Mouse (Mus musculus) kidney, adult 8-10 months (tissue): ENCODE measurements around the gene Aldh1l1.
"Not testable (repeated sequence)": the region's sequence is repeated elsewhere in the genome, so short reads cannot be mapped to it uniquely, and the experiment has no call there.

Source experiments
- DNase-seq, 2 experiments: peaks; one replicate each; pipeline ENCODE4 v3.0.0; 2022

The Aldh1l1 gene

DNA sequence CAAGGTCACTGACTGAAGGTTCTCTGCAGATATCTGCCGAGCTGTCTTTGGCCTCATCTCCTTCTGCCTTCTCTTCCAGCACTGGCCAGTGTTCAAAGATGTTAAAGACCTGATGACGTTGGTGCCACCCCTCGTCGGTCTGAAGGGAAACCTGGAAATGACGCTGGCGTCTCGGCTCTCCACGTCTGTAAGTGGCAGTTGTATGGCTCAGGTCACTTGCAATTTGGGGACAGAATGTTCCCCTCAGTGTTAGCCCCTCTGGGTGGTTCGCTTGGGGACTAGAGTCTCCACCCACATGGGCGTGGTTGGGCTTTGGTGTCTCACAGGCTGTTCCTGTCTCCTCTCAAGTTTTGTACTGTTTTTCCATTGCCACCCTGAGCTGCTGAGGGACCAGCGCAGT is 138.5 kb downstream of the Aldh1l1 start:
- no peak for DNase-seq

GRCm38 (mm10) chr6:90625207-90625994 is 139.2 kb downstream of the Aldh1l1 start:
- no peak for DNase-seq

GRCm38 (mm10) chr6:90627556-90627955 is 141.3 kb downstream of the Aldh1l1 start:
- DNase-seq, result no peak

DNA sequence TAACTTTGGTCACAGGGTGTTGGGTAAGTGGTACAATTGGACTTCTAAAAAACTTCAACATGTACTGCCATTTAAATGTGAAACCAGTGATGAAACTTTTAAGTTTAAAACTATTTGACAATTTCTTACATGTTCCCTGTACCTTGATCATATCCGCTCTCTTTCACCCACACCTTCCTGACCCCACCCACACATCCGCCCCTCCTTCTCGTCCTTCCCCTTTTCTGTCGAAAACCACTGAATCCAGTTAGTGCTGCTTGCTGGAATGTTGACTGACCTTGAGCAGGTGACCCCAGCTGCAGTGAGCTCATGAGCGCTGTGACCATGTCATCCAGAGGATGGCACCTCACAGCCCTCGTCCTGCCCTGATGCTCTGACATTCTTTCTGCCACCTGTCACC is 143.3 kb downstream of the Aldh1l1 start:
- DNase-seq, result no peak

- no peak for DNase-seq
Measured at GRCm38 (mm10) chr6:90630427-90630826, 144.2 kb downstream of the Aldh1l1 start.

DNA sequence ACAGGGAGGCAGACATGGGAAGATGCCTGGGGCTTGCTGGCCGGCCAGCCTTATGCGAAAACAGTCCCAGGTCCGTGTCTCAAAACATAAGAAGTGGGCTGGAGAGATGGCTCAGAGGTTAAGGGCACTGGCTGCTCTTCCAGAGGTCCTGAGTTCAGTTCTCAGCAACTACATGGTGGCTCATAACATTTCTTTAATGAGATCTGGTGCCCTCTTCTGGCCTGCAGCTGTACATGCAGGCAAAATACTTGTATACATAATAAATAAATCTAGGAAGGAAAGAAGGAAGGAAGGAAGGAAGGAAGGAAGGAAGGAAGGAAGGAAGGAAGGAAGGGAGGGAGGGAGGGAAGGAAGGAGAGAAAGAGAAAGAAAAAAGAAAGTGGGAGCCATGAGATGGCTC is 146.3 kb downstream of the Aldh1l1 start:
- DNase-seq, result not testable (repeated sequence)

- DNase-seq, result no peak
Measured at GRCm38 (mm10) chr6:90635081-90635480, 148.9 kb downstream of the Aldh1l1 start.

- DNase-seq, result no peak
Measured at GRCm38 (mm10) chr6:90635611-90636010, 149.4 kb downstream of the Aldh1l1 start.

DNA sequence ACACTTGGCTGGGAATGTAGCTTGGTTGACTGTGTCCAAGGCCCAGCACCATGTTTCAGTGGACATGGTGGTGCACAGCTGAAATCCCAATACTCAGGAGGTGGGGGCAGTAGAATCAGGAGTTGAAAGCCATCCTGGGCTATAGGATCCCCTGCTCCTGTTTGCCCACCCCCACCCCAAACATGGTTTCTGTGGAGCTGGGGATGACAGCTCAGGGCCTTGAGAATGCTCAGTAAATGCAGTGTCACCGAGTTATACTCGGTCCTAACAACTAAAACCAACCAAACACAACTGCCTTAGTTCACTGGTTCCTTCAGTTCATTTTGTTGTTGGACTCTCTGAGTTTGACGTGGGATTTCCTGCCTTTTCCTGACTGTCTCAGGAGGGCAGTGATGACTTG is 156.8 kb downstream of the Aldh1l1 start:
- no peak for DNase-seq

GRCm38 (mm10) chr6:90644965-90645364 is 158.7 kb downstream of the Aldh1l1 start:
- DNase-seq, result no peak

DNA sequence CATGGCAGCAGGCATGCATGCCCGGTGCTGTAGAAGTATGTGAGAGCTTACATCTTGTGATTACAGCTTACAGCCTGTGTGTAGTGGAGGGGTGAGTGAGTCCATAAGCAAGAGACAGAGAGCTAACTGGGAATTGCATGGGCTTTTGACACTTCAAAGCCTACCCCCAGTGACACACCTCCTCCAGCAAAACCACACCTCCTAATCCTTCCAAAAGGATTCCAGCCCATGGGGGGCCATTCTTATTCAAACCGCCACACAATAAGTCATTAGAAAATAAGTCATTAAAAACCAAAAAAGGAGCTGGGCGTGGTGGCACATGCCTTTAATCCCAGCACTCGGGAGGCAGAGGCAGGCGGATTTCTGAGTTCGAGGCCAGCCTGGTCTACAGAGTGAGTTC is 162.2 kb downstream of the Aldh1l1 start:
- no peak for DNase-seq

DNA sequence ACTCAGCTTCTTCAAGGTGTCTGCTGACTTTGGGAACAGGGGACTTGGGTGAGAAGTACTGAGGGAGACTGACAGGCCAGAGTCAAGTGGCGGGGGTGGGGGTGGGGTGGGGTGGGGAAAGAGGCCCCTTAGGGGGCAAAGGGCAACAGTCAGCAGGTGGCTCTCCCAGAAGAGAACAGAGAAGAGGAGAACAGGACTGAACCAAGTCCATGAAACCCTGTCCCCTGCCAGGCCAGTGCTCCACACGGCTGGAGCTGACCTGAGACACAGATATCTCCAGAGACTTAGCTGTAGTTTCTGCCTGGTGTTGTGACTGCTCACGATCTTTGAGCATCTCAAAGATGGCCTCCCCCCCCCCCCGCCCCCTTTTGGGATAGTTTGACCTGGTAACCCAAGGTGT is 163.1 kb downstream of the Aldh1l1 start:
- no peak for DNase-seq
